Mouse (Mus musculus) lung, postnatal 0 days (tissue): ENCODE results near the gene Cers5.

Source experiments
- CTCF ChIP-seq: IDR thresholded peaks from 2 replicates; pipeline ENCODE4 v1.5.1; 2016; ENCODE audit warnings: antibody characterized with exemption, mild to moderate bottlenecking
- EP300 ChIP-seq: IDR thresholded peaks from 2 replicates; pipeline ENCODE4 v1.6.1; 2016; ENCODE audit warnings: antibody characterized with exemption, mild to moderate bottlenecking, control low read depth

- TF ChIP-seq EP300 = no peak
- no peak for TF ChIP-seq CTCF
Observed at GRCm38 (mm10) chr15:99716814-99717213, 55.9 kb downstream of the Cers5 start.
